Mouse (Mus musculus) kidney, adult 10 weeks (tissue): ENCODE measurements around the gene Cx3cr1. TPM values are rescaled to one million over a fixed set of nuclear protein-coding genes. Genes with fewer than 3 reads are reported as not detected.

Experiments used
- polyA plus RNA-seq: library from polyadenylated mRNA; stranded (reverse); fragments of 350-450 nt; fragmentation: Illumina TruSeq; extraction: RNeasy Lipid Tissue Mini Kit (QIAGEN cat#74804); gene quantifications from one replicate; pipeline ENCODE4 v1.2.3, GENCODE M21; 2014; ENCODE audit warnings: low read depth, low replicate concordance

Gene Cx3cr1
- polyA plus RNA-seq, result 2.6 TPM

GRCm38 (mm10) chr9:120069779-120070178 is at the start of gene Cx3cr1:
Gene Cx3cr1, minus strand, starts transcription at chr9:120069879.

GRCm38 (mm10) chr9:120110211-120111018 is 40.7 kb upstream of the Cx3cr1 start, which contains the start of gene Slc25a38:
Gene Slc25a38, plus strand, starts transcription at chr9:120110374.

GRCm38 (mm10) chr9:120091696-120092238 is 22.1 kb upstream of the Cx3cr1 start, which contains the start of gene Ccr8:
Gene Ccr8, plus strand, starts transcription at chr9:120092114.

GRCm38 (mm10) chr9:120023086-120023811 is 46.4 kb downstream of the Cx3cr1 start, which contains the start of gene Xirp1:
Gene Xirp1, minus strand, starts transcription at chr9:120023598.

GRCm38 (mm10) chr9:119984536-119985011 is 85.1 kb downstream of the Cx3cr1 start, which contains the start of gene Csrnp1:
Gene Csrnp1, minus strand, starts transcription at chr9:119984658.

GRCm38 (mm10) chr9:119937005-119937773 is 132.5 kb downstream of the Cx3cr1 start, which contains the start of the genes Gorasp1 and Ttc21a:
Gene Gorasp1, minus strand, starts transcription at chr9:119937565.
Gene Ttc21a, plus strand, starts transcription at chr9:119937606.

GRCm38 (mm10) chr9:119894339-119895009 is 175.2 kb downstream of the Cx3cr1 start, which contains the start of gene Wdr48:
Gene Wdr48, plus strand, starts transcription at chr9:119894878.

Other genes with a start within 250 kb of the Cx3cr1 start
- not detected for gene Scn11a, start 244.4 kb downstream of the Cx3cr1 start, polyA plus RNA-seq
- gene Wdr48, start 175.0 kb downstream of the Cx3cr1 start, polyA plus RNA-seq, result 46.8 TPM
- 2.5 TPM for gene Gorasp1, start 132.3 kb downstream of the Cx3cr1 start, polyA plus RNA-seq
- gene Ttc21a, start 132.3 kb downstream of the Cx3cr1 start, polyA plus RNA-seq, result not detected
- not detected for gene Csrnp1, start 85.2 kb downstream of the Cx3cr1 start, polyA plus RNA-seq
- not detected for gene Xirp1, start 46.3 kb downstream of the Cx3cr1 start, polyA plus RNA-seq
- not detected for gene Ccr8, start 22.2 kb upstream of the Cx3cr1 start, polyA plus RNA-seq
- 1.4 TPM for gene Slc25a38, start 40.5 kb upstream of the Cx3cr1 start, polyA plus RNA-seq
- 115 TPM for gene Rpsa, start 57.8 kb upstream of the Cx3cr1 start, polyA plus RNA-seq
- not detected for gene Mobp, start 79.8 kb upstream of the Cx3cr1 start, polyA plus RNA-seq
- 0.28 TPM for gene Myrip, start 231.6 kb upstream of the Cx3cr1 start, polyA plus RNA-seq